Mouse (Mus musculus) neutrophil, adult 83 days (primary cell): Measurements from ENCODE around the gene Tmem269. TPM values are rescaled to one million over a fixed set of nuclear protein-coding genes. Genes with fewer than 3 reads are reported as not detected.

Experiments used
- total RNA-seq, 2 experiments: library from RNA; stranded (reverse); gene quantifications; one replicate each; pipeline ENCODE4 v1.2.4; 2023

Tmem269 gene
- not detected for total RNA-seq

DNA sequence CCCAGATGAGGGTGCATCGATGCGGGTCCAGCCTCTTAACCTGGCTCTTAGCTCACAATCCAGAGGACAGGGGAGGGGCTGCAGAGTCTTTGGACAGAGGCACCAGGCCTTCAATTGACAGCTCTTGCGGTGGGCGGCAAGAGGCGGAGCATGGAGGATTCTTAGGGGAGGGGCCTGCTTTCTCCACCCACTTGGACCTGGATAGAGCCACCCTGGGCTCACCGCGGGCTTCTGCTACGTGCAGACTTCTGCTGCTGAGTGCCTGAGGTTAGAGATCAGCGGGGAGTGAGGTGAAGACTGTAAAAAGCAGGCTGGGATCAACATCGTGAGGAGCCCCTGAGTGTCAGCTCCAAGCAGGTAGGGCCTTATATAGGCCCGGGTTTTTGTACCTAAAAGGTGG lies at the start of gene Tmem269:
Gene Tmem269, minus strand, starts transcription at position 49 of the 400 bp plus-strand sequence.

DNA sequence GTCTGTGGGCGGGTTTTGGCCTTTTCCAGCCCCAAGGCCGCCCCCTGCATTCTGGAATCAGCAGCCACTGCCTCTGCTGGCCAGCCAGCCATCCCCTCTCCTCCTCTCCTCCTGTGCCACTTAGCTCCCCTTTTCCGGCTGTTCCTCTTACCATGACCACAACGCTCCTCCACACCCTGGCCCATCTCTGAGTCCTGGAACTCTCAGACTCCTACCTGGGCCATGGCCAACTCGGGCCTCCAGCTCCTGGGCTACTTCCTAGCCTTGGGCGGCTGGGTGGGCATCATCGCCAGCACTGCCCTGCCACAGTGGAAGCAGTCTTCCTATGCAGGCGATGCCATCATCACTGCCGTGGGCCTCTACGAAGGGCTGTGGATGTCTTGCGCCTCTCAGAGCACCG lies 37.3 kb upstream of the Tmem269 start, which contains the start of gene Cldn19:
Gene Cldn19, plus strand, starts transcription at position 64 of the 400 bp plus-strand sequence.

DNA sequence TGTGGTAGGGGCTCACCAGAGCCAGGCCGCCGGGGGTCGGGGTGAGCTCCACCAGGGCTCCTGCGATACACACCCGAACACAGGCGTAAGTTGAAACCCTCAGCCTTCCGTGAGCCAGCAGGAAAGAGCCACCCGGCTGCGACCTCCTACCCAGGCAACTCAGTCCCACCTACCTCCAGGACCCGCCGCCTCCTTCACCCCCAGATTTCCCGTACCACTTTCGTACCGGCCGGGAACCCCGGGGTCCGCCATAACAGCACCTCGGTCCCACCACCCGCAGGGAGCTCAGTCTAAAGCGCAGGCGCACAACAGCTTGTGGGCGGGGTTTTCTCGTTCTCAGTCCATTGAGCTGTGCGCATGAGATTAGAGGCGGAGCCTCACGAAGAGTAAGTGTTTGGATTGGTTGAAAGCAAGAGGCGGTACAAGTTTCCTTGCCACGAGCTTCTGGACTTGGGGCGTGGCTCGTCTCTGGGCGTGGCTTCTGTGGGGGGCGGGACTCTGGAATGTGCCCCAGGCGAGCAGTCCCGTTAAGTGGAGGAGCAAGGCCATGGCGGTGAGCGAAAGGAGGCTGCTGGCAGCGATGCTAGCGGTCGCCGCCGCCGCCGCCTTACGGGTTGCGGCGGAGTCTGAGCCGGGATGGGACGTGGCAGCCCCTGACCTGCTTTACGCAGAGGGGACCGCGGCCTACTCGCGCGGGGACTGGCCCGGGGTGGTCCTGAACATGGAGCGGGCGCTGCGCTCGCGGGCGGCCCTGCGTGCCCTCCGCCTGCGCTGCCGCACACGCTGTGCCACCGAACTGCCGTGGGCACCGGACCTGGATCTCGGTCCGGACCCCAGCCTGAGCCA lies 14.6 kb upstream of the Tmem269 start, which contains the start of the genes AU022252 and P3h1:
Gene AU022252, minus strand, starts transcription at position 303 of the 846 bp plus-strand sequence.
Gene P3h1, plus strand, starts transcription at position 506 of the 846 bp plus-strand sequence.

DNA sequence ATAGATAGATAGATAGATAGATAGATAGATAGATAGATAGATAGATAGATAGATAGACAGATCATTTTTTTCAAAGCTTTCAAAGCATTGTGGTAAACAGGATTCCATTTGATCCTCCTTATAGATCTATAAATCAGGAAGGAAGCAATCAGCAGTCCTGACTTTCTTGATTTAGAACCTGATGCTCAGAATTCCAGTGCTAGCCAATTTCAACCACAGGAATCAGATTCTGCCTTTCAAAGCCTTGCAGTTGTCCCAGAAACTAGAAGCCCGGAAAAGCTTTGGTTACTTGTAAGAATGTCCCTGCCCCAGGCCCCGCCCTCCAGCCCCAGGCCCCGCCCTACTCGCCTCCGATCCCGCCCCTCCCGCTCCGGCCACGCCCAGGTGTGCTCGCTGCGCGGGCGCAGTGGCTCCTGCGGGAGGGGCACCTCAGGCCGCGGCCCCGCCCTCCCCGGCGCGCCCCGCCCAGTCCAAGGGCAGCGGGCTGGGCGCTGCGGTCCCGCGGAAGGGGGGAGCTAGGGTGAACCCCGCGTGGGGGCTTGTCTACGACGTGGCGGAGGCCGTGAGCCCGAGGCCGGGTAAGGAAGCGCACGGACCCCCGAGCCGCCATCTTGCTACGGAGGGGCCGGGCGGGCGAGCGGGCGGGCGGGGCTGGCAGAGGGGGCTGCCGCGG lies 23.0 kb downstream of the Tmem269 start, which contains the start of gene Svbp:
Gene Svbp, plus strand, starts transcription at position 398 of the 673 bp plus-strand sequence.

DNA sequence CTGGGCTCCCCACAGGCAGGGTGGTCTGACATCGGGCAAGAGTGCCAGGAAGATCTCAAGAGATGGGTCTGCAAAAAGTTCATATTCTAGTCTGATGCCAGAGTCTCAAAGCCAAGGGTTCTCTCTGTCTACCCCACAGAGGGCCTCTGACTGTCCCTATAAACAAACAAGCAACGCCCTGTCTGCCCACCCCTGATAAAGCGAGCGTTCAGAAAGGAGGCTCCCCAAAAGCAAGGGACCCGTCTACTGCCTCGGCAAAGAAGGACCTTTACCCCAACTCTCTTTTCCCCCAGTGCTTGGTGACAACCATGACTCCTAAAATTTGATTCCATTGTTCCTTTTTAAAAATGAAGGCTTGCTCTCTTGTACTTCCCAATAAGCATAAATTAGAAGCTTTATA lies 28.2 kb downstream of the Tmem269 start, which contains the start of gene Ermap:
Gene Ermap, minus strand, starts transcription at position 148 of the 400 bp plus-strand sequence.

DNA sequence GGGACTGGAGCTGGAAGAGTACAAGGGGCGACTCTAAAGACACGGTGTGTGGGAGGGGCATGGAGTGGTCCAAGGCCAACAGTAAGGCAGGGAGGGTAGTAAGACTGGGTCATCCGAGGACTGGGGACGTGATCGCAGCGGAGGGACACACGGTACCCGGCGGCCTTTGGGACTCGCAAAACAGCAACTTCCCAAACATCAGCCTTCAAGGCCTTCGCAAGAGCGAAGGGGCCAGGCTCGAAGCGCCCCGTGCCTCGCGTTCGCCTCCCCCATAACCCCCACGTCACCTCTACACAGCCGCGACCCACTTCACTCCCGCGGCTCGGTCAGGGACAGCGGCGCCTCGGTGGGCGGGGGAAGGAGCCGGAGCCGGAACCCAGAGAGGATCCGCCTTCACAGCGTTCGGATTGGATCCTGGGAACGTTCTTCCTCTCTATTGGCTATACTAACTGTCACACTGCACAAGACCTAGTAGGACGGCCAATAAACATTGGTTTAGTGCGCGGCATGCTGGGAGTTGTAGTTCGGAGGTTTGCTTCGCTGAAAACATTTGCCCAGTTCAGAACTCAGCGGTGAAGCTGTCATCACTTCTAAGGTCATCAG lies 44.1 kb downstream of the Tmem269 start, which contains the start of gene Zfp691:
Gene Zfp691, minus strand, starts transcription at position 345 of the 603 bp plus-strand sequence.

Other genes with a start within 250 kb of the Tmem269 start
- 10 to 100 TPM; 16.5 to 24.6 TPM for gene Slc2a1, start 109.5 kb downstream of the Tmem269 start, total RNA-seq
- gene Zfp691, start 44.0 kb downstream of the Tmem269 start, total RNA-seq = 1 to 10 TPM; 4.3 to 6.2 TPM
- 10 to 100 TPM; 37.8 to 65.9 TPM for gene Ermap, start 28.2 kb downstream of the Tmem269 start, total RNA-seq
- 10 to 100 TPM; 11.6 to 17.7 TPM for gene Svbp, start 22.9 kb downstream of the Tmem269 start, total RNA-seq
- gene AU022252, start 14.5 kb upstream of the Tmem269 start, total RNA-seq = 1 to 10 TPM; 4.4 to 4.9 TPM
- 1 to 10 TPM; 3.4 to 4.8 TPM for gene P3h1, start 14.7 kb upstream of the Tmem269 start, total RNA-seq
- gene Cldn19, start 37.2 kb upstream of the Tmem269 start, total RNA-seq = not detected
- gene Ybx1, start 76.4 kb upstream of the Tmem269 start, total RNA-seq = 100 to 1,000 TPM; 321 to 325 TPM
- gene Ppih, start 102.3 kb upstream of the Tmem269 start, total RNA-seq = 10 to 100 TPM; 18.9 to 23.9 TPM
- gene Ccdc30, start 197.3 kb upstream of the Tmem269 start, total RNA-seq = not detected
- 1 to 10 TPM; 1.7 to 1.8 TPM for gene Ppcs, start 204.2 kb upstream of the Tmem269 start, total RNA-seq
- gene Zmynd12, start 204.6 kb upstream of the Tmem269 start, total RNA-seq = not detected